Mouse (Mus musculus) neural tube, embryonic 13.5 days (tissue): ENCODE measurements around the gene Reep3. TPM values are rescaled to one million over a fixed set of nuclear protein-coding genes. Genes with fewer than 3 reads are reported as not detected.

Source experiments
- ATAC-seq: fragments of 200-750 bp; cut with Nextera tagmentation; 2 replicates; pipeline ENCODE4 v1.8.0; 2017; ENCODE audit warnings: low read depth, mild to moderate bottlenecking, moderate TSS enrichment, moderate library complexity
- H3K27ac ChIP-seq: fragments of 300-500 bp; sonication (generic); replicated peaks from 2 replicates; pipeline ENCODE4 v1.5.1; 2015; ENCODE audit warnings: moderate library complexity, mild to moderate bottlenecking, inconsistent platforms
- H3K27me3 ChIP-seq: fragments of 300-500 bp; sonication (generic); 2 replicates; pipeline ENCODE4 v1.6.1; 2015; ENCODE audit warnings: mild to moderate bottlenecking, inconsistent platforms
- H3K36me3 ChIP-seq: fragments of 300-500 bp; sonication (generic); 2 replicates; pipeline ENCODE4 v1.6.1; 2015; ENCODE audit warnings: mild to moderate bottlenecking, inconsistent platforms
- H3K4me1 ChIP-seq: fragments of 300-500 bp; sonication (generic); replicated peaks from 2 replicates; pipeline ENCODE4 v1.6.1; 2015; ENCODE audit warnings: inconsistent platforms
- H3K4me2 ChIP-seq: fragments of 300-500 bp; sonication (generic); 2 replicates; pipeline ENCODE4 v1.6.1; 2015; ENCODE audit warnings: inconsistent platforms, mild to moderate bottlenecking, moderate library complexity
- H3K4me3 ChIP-seq: fragments of 300-500 bp; sonication (generic); 2 replicates; pipeline ENCODE4 v1.5.1; 2015; ENCODE audit warnings: mild to moderate bottlenecking, inconsistent platforms
- H3K9ac ChIP-seq: fragments of 300-500 bp; sonication (generic); 2 replicates; pipeline ENCODE4 v1.6.1; 2015; ENCODE audit warnings: moderate library complexity, mild to moderate bottlenecking, inconsistent platforms
- H3K9me3 ChIP-seq: fragments of 300-500 bp; sonication (generic); 2 replicates; pipeline ENCODE4 v1.6.1; 2016; ENCODE audit warnings: inconsistent platforms
- WGBS: fragments of 180-500 bp; shearing (Covaris S2); methylation state at CpG from one replicate; pipeline ENCODE4 v1.1.7; 2015; 5-methylcytosine and 5-hydroxymethylcytosine counted together
- polyA plus RNA-seq: library from polyadenylated mRNA; unstranded; fragments of >200 nt; fragmentation: Nextera tagmentation; extraction: Ambion mirVana; gene quantifications from 2 replicates; pipeline ENCODE4 v1.2.1, GENCODE M21; 2015

The Reep3 gene
- polyA plus RNA-seq, 1 experiment from 2014 or later: 54.6 TPM

GRCm38 (mm10) chr10:66969081-66969480, 127.7 kb downstream of the Reep3 start:
- Histone ChIP-seq H3K36me3 (no peaks in the 10 kb centered on the region), H3K4me3 (no peak overlapping the region), H3K27ac (no peak overlapping the region), H3K4me1 (0 out of 2 replicates have a peak, but pooled peaks cover 3% of the 10 kb centered on the region), H3K4me2 (no peak overlapping the region), H3K9me3 (no peaks in the 10 kb centered on the region), H3K9ac (no peak overlapping the region), H3K27me3 (no peaks in the 10 kb centered on the region)
- ATAC-seq: no peak
- WGBS: 74% methylated on average over 5 of the region's 5 CpGs

- no peak overlapping the region for H3K9ac ChIP-seq
- no peaks in the 10 kb centered on the region for H3K36me3 ChIP-seq
- H3K27ac ChIP-seq: no peak overlapping the region
- H3K4me1 ChIP-seq: 0 out of 2 replicates have a peak, but pooled peaks cover 3% of the 10 kb centered on the region
- H3K4me3 ChIP-seq: no peak overlapping the region
- H3K27me3 ChIP-seq: no peaks in the 10 kb centered on the region
- H3K4me2 ChIP-seq: no peak overlapping the region
- 22% methylated on average over 4 of the region's 4 CpGs for WGBS
- H3K9me3 ChIP-seq: no peaks in the 10 kb centered on the region
- ATAC-seq: peak; percentile 69; the same call in 1 of the 2 replicates
These were observed 128.2 kb downstream of the Reep3 start for GRCm38 (mm10) chr10:66968541-66968940.

GRCm38 (mm10) chr10:66966391-66967109, 130.2 kb downstream of the Reep3 start:
- Histone ChIP-seq H3K4me2 (no peak overlapping the region), H3K9ac (no peak overlapping the region), H3K4me3 (no peak overlapping the region), H3K4me1 (0 out of 2 replicates have a peak, but pooled peaks cover 3% of the 10 kb centered on the region), H3K36me3 (no peaks in the 10 kb centered on the region), H3K27ac (peak overlapping the region; percentile 33; the same call in 1 of the 2 replicates), H3K9me3 (no peaks in the 10 kb centered on the region), H3K27me3 (no peaks in the 10 kb centered on the region)
- no peak for ATAC-seq
- 82% methylated on average over 9 of the region's 9 CpGs for WGBS

GRCm38 (mm10) chr10:66960136-66960535, 136.6 kb downstream of the Reep3 start:
- Histone ChIP-seq H3K4me2 (no peak overlapping the region), H3K4me3 (no peak overlapping the region), H3K36me3 (no peaks in the 10 kb centered on the region), H3K9ac (no peak overlapping the region), H3K4me1 (no peaks in the 10 kb centered on the region), H3K9me3 (no peaks in the 10 kb centered on the region), H3K27ac (no peak overlapping the region), H3K27me3 (no peaks in the 10 kb centered on the region)
- ATAC-seq: no peak
- 82% methylated on average over 8 of the region's 8 CpGs for WGBS

Other genes starting within 250 kb of the Reep3 start
- 51.4 and 52.4 TPM in 2 replicates for gene Jmjd1c, start 820 bp downstream of the Reep3 start, polyA plus RNA-seq
- gene Nrbf2, start 188.4 kb upstream of the Reep3 start, polyA plus RNA-seq: 40.9 and 42.2 TPM in 2 replicates